Mouse (Mus musculus): Measurements from ENCODE around the gene Fbxw11. TPM values are rescaled to one million over a fixed set of nuclear protein-coding genes. Genes with fewer than 3 reads are reported as not detected.
"Not testable (repeated sequence)": the region's sequence is repeated elsewhere in the genome, so short reads cannot be mapped to it uniquely, and the experiment has no call there.

The Fbxw11 gene
- polyA plus RNA-seq, 1 experiment from 2014 or later = 111 TPM

- no peak for ATAC-seq (ENCODE audit: low FRiP score)
- Histone ChIP-seq H3K9me3 (replicated peaks) (no peaks in the 10 kb centered on the region), H3K4me3 (no peak overlapping the region), H3K4me1 (peaks cover 25% of the 10 kb centered on the region), H3K27me3 (0 out of 2 replicates have a peak, but pooled peaks cover 3% of the 10 kb centered on the region), H3K36me3 (0 out of 2 replicates have a peak, but pooled peaks cover 3% of the 10 kb centered on the region), H3K9ac (no peak overlapping the region), H3K4me2 (replicated peaks) (peak overlapping the region; percentile 15; the same call in 1 of the 2 replicates), H3K27ac (no peak overlapping the region)
- WGBS = 15% methylated on average over 9 of the region's 11 CpGs
Observed at GRCm38 (mm10) chr11:32615561-32615960, 27.0 kb upstream of the Fbxw11 start.

- H3K4me1 ChIP-seq = peaks cover 28% of the 10 kb centered on the region
- 0 out of 2 replicates have a peak, but pooled peaks cover 3% of the 10 kb centered on the region for H3K27me3 ChIP-seq
- H3K9ac ChIP-seq = no peak overlapping the region
- H3K36me3 ChIP-seq = 0 out of 2 replicates have a peak, but pooled peaks cover 3% of the 10 kb centered on the region
- ATAC-seq (ENCODE audit: low FRiP score) = no peak
- H3K9me3 ChIP-seq (replicated peaks) = no peaks in the 10 kb centered on the region
- no peak overlapping the region for H3K27ac ChIP-seq
- H3K4me2 ChIP-seq (replicated peaks) = no peak overlapping the region
- WGBS = 66% methylated on average over 6 of the region's 6 CpGs
- no peak overlapping the region for H3K4me3 ChIP-seq
Observed at GRCm38 (mm10) chr11:32616091-32616490, 26.4 kb upstream of the Fbxw11 start.

DNA sequence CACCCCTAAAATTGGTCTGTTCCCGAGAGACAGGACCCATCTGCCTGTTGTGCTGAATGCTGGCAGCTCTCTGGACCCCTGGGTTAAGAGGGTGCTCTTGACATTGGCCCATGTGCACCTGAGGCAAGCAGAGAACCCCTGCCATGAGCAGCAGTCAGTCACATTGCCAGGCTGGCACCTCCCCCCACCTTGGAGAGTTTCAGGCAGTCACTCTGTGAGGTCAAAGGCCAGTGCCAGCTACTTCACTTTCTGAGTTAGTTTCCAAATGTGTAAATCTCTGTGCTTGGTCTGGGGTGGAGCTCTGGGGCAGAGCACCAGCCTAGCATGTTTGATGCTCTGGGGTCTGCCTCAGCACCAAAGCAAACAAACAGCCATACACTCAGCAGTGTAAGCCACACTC is 24.5 kb upstream of the Fbxw11 start:
- 82% methylated on average over 1 of the region's 1 CpGs for WGBS
- Histone ChIP-seq H3K4me2 (replicated peaks) (no peak overlapping the region), H3K36me3 (0 out of 2 replicates have a peak, but pooled peaks cover 3% of the 10 kb centered on the region), H3K9me3 (replicated peaks) (no peaks in the 10 kb centered on the region), H3K27ac (no peak overlapping the region), H3K4me1 (peaks cover 28% of the 10 kb centered on the region), H3K4me3 (no peak overlapping the region), H3K27me3 (0 out of 2 replicates have a peak, but pooled peaks cover 3% of the 10 kb centered on the region), H3K9ac (no peak overlapping the region)
- ATAC-seq (ENCODE audit: low FRiP score) = no peak

- not testable (repeated sequence) for H3K9me3 ChIP-seq (replicated peaks); H3K27me3 ChIP-seq; H3K27ac ChIP-seq; H3K4me3 ChIP-seq; H3K9ac ChIP-seq; H3K4me2 ChIP-seq (replicated peaks); ATAC-seq (ENCODE audit: low FRiP score); H3K36me3 ChIP-seq
- WGBS = 83% methylated on average over 5 of the region's 5 CpGs
- H3K4me1 ChIP-seq = peaks cover 34% of the 10 kb centered on the region
Observed at GRCm38 (mm10) chr11:32618641-32619040, 23.9 kb upstream of the Fbxw11 start.

- H3K4me1 ChIP-seq = peaks cover 35% of the 10 kb centered on the region
- WGBS = 48% methylated on average over 8 of the region's 8 CpGs
- no peak overlapping the region for H3K4me2 ChIP-seq (replicated peaks)
- 0 out of 2 replicates have a peak overlapping the region, but pooled peaks have one; percentile 23 for H3K27ac ChIP-seq
- no peak for ATAC-seq (ENCODE audit: low FRiP score)
- H3K27me3 ChIP-seq = 0 out of 2 replicates have a peak, but pooled peaks cover 3% of the 10 kb centered on the region
- H3K4me3 ChIP-seq = no peak overlapping the region
- no peaks in the 10 kb centered on the region for H3K9me3 ChIP-seq (replicated peaks)
- no peak overlapping the region for H3K9ac ChIP-seq
- 0 out of 2 replicates have a peak, but pooled peaks cover 3% of the 10 kb centered on the region for H3K36me3 ChIP-seq
Observed at GRCm38 (mm10) chr11:32619257-32619816, 23.2 kb upstream of the Fbxw11 start.

GRCm38 (mm10) chr11:32619866-32620456 is 22.6 kb upstream of the Fbxw11 start:
- no peak overlapping the region for H3K4me3 ChIP-seq
- WGBS = 64% methylated on average over 6 of the region's 6 CpGs
- H3K9ac ChIP-seq = no peak overlapping the region
- no peaks in the 10 kb centered on the region for H3K36me3 ChIP-seq
- H3K27me3 ChIP-seq = no peaks in the 10 kb centered on the region
- H3K9me3 ChIP-seq (replicated peaks) = no peaks in the 10 kb centered on the region
- no peak overlapping the region for H3K4me2 ChIP-seq (replicated peaks)
- H3K4me1 ChIP-seq = peaks cover 35% of the 10 kb centered on the region
- no peak for ATAC-seq (ENCODE audit: low FRiP score)
- no peak overlapping the region for H3K27ac ChIP-seq

DNA sequence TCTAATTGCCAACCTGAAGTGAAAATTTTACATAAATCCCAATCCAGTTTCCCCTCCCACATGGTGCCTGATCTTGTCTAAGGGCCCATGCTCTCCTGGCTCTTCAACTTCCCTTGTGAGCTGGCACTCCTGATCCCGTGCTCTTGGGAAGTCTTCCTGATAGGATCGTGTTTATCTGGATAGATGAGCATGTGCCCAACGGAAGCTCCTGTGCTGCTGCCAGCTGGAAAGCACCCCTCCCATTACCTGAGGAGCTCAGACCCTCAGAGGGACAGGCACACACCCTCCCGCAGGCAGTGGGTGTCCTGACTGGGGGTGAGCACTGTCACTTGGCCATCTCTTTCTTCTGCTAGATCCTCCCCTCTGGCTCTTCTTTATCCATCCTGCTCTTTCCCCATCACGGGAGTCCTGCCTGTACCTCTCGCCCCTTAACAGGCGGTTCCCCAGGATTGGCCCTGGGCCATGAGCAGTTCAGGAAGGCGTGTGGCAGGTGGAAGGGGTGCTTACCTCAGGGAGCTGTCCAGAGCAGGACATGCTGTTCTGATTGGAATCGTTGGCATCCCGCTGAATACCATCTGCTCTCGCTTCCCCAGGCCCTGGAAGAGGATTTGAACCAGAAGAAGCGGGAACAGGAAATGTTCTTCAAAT is 20.6 kb upstream of the Fbxw11 start:
- Histone ChIP-seq H3K27ac (no peak overlapping the region), H3K9me3 (replicated peaks) (no peaks in the 10 kb centered on the region), H3K9ac (no peak overlapping the region), H3K27me3 (no peaks in the 10 kb centered on the region), H3K36me3 (no peaks in the 10 kb centered on the region), H3K4me1 (peaks cover 25% of the 10 kb centered on the region), H3K4me2 (replicated peaks) (no peak overlapping the region), H3K4me3 (no peak overlapping the region)
- WGBS = 85% methylated on average over 12 of the region's 12 CpGs
- no peak for ATAC-seq (ENCODE audit: low FRiP score)

GRCm38 (mm10) chr11:32622479-32623190 is 19.9 kb upstream of the Fbxw11 start:
- Histone ChIP-seq H3K27me3 (no peaks in the 10 kb centered on the region), H3K4me1 (peaks cover 25% of the 10 kb centered on the region), H3K9ac (no peak overlapping the region), H3K27ac (no peak overlapping the region), H3K9me3 (replicated peaks) (no peaks in the 10 kb centered on the region), H3K4me2 (replicated peaks) (no peak overlapping the region), H3K4me3 (no peak overlapping the region), H3K36me3 (no peaks in the 10 kb centered on the region)
- ATAC-seq (ENCODE audit: low FRiP score) = no peak
- WGBS = 84% methylated on average over 13 of the region's 13 CpGs

GRCm38 (mm10) chr11:32623236-32623635 is 19.3 kb upstream of the Fbxw11 start:
- Histone ChIP-seq H3K4me3 (no peak overlapping the region), H3K27me3 (no peaks in the 10 kb centered on the region), H3K9ac (0 out of 2 replicates have a peak overlapping the region, but pooled peaks have one; percentile 1), H3K4me2 (replicated peaks) (no peak overlapping the region), H3K27ac (no peak overlapping the region), H3K9me3 (replicated peaks) (no peaks in the 10 kb centered on the region), H3K36me3 (no peaks in the 10 kb centered on the region), H3K4me1 (peaks cover 25% of the 10 kb centered on the region)
- ATAC-seq (ENCODE audit: low FRiP score) = no peak
- WGBS = 67% methylated on average over 5 of the region's 5 CpGs

DNA sequence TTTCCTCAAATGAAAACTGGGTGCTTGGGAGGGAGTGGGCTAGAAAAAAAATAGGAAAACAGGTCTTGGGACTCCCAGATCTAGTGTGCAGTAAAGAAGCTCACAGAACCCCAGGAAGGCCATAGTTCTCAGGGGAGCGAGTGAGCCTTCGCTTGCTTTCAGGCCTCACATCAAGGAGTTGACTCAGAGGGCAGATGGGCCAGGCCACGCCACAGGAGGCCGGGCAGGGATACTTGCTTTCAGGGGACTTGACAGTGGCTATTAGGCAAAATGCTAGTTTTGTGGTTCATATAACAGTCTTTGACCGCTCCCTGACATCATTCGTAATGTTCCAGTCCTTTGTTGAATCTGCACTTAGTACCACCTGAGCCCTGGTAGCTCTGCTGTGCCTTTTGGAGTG is 18.6 kb upstream of the Fbxw11 start:
- peaks cover 25% of the 10 kb centered on the region for H3K4me1 ChIP-seq
- H3K9ac ChIP-seq = no peak overlapping the region
- no peaks in the 10 kb centered on the region for H3K36me3 ChIP-seq
- no peak for ATAC-seq (ENCODE audit: low FRiP score)
- H3K4me3 ChIP-seq = no peak overlapping the region
- no peaks in the 10 kb centered on the region for H3K27me3 ChIP-seq
- H3K4me2 ChIP-seq (replicated peaks) = no peak overlapping the region
- H3K9me3 ChIP-seq (replicated peaks) = no peaks in the 10 kb centered on the region
- no peak overlapping the region for H3K27ac ChIP-seq
- 58% methylated on average over 6 of the region's 6 CpGs for WGBS

- Histone ChIP-seq H3K4me2 (replicated peaks) (no peak overlapping the region), H3K36me3 (no peaks in the 10 kb centered on the region), H3K27ac (no peak overlapping the region), H3K9ac (no peak overlapping the region), H3K9me3 (replicated peaks) (no peaks in the 10 kb centered on the region), H3K4me3 (no peak overlapping the region), H3K27me3 (no peaks in the 10 kb centered on the region), H3K4me1 (peaks cover 8% of the 10 kb centered on the region)
- no peak for ATAC-seq (ENCODE audit: low FRiP score)
- WGBS = 58% methylated on average over 1 of the region's 1 CpGs
Observed at GRCm38 (mm10) chr11:32625677-32626076, 16.8 kb upstream of the Fbxw11 start.

- Histone ChIP-seq H3K4me1 (peaks cover 7% of the 10 kb centered on the region), H3K9ac (no peak overlapping the region), H3K27me3 (no peaks in the 10 kb centered on the region), H3K36me3 (no peaks in the 10 kb centered on the region), H3K4me3 (no peak overlapping the region), H3K27ac (no peak overlapping the region), H3K4me2 (replicated peaks) (no peak overlapping the region), H3K9me3 (replicated peaks) (no peaks in the 10 kb centered on the region)
- ATAC-seq (ENCODE audit: low FRiP score) = no peak
- WGBS = 79% methylated on average over 6 of the region's 6 CpGs
Observed at GRCm38 (mm10) chr11:32626079-32626478, 16.4 kb upstream of the Fbxw11 start.

Measured in hindbrain, embryonic 12.5 days (tissue).